Mouse (Mus musculus): Measurements from ENCODE around the gene Kcne2.

DNA sequence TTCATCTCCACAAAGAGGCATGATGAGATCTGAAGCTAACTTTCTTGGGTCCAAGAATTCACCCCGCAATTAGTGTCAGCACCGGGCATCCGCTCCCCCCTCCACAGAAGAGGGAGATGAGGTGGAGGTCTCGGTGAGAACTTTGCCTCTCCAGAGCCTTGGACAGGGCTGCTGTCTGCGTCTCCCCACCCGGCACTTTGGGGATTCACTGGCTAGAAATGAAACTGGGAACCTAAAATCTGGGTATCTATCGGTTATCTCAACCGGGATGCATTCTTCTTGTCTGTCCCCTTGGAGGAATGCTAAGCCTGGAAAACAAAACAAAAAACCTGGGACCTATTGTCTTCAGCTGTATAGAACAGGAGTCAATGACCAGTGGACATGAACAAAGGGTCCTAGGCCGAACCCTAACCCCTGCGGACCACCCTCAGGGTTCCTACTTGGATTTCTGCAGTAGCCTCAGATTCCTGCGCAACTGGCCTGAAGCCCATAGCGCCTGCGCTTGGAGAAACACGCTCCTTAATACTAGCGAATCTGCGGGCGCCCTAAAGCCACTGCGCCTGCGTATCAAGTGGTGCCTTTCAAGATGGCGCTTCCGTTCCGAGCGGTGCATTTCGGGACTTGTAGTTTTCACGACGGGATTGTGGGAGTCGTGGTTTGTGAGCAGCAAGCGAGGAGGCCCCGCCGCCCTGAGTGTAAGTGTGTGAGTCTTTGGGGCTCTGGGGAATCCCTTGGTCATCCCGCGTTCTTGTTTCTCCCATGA, 8.6 kb downstream of the Kcne2 start, which contains the start of gene Smim11:
- TF ChIP-seq CTCF (conservative IDR thresholded peaks at IDR 0.05; ENCODE audit: insufficient read depth, insufficient read length, low read depth, low read length) (no peak), POLR2A (IDR thresholded peaks at IDR 0.05; ENCODE audit: low read depth, low read length) (peak; percentile 55)

All from kidney, adult 2 months (tissue).